Mouse (Mus musculus) limb, embryonic 15.5 days (tissue): ENCODE results near the gene Guca1a. TPM values are rescaled to one million over a fixed set of nuclear protein-coding genes. Genes with fewer than 3 reads are reported as not detected.

Experiments
- ATAC-seq: fragments of 200-750 bp; cut with Nextera tagmentation; 2 replicates; pipeline ENCODE4 v1.8.0; 2017; ENCODE audit warnings: low read depth, moderate TSS enrichment; ENCODE audit not compliant: insufficient number of reproducible peaks, low FRiP score, low TSS enrichment
- H3K27ac ChIP-seq: fragments of 300-500 bp; sonication (generic); 2 replicates; pipeline ENCODE4 v1.5.1; 2015; ENCODE audit warnings: moderate library complexity, mild to moderate bottlenecking, inconsistent platforms
- H3K27me3 ChIP-seq: fragments of 300-500 bp; sonication (generic); 2 replicates; pipeline ENCODE4 v1.6.1; 2015; ENCODE audit warnings: inconsistent platforms
- H3K36me3 ChIP-seq: fragments of 300-500 bp; sonication (generic); 2 replicates; pipeline ENCODE4 v1.6.1; 2015; ENCODE audit warnings: inconsistent platforms
- H3K4me1 ChIP-seq: fragments of 300-500 bp; sonication (generic); 2 replicates; pipeline ENCODE4 v1.6.1; 2015; ENCODE audit warnings: inconsistent platforms
- H3K4me2 ChIP-seq: fragments of 300-500 bp; sonication (generic); 2 replicates; pipeline ENCODE4 v1.6.1; 2015; ENCODE audit warnings: mild to moderate bottlenecking, inconsistent platforms
- H3K4me3 ChIP-seq: fragments of 300-500 bp; sonication (generic); 2 replicates; pipeline ENCODE4 v1.5.1; 2015; ENCODE audit warnings: mild to moderate bottlenecking, inconsistent platforms
- H3K9ac ChIP-seq: fragments of 300-500 bp; sonication (generic); 2 replicates; pipeline ENCODE4 v1.6.1; 2015; ENCODE audit warnings: inconsistent platforms
- H3K9me3 ChIP-seq: fragments of 300-500 bp; sonication (generic); 2 replicates; pipeline ENCODE4 v1.6.1; 2016; ENCODE audit warnings: inconsistent platforms
- WGBS: fragments of 180-500 bp; shearing (Covaris S2); methylation state at CpG from one replicate; pipeline ENCODE4 v1.1.7; 2015; 5-methylcytosine and 5-hydroxymethylcytosine counted together
- polyA plus RNA-seq: library from polyadenylated mRNA; unstranded; fragments of >200 nt; fragmentation: Nextera tagmentation; extraction: Ambion mirVana; gene quantifications from 2 replicates; pipeline ENCODE4 v1.2.1, GENCODE M21; 2015

Guca1a gene
- polyA plus RNA-seq, 1 experiment from 2014 or later: 6.2 TPM

GRCm38 (mm10) chr17:47373991-47374390 is 26.4 kb downstream of the Guca1a start:
- WGBS: 50% methylated on average over 6 of the region's 6 CpGs
- Histone ChIP-seq H3K36me3 (peaks cover 68% of the 10 kb centered on the region), H3K4me3 (no peak overlapping the region), H3K9me3 (no peaks in the 10 kb centered on the region), H3K9ac (no peak overlapping the region), H3K27me3 (no peaks in the 10 kb centered on the region), H3K27ac (no peak overlapping the region), H3K4me2 (no peak overlapping the region), H3K4me1 (peaks cover 21% of the 10 kb centered on the region; the same call in 1 of the 2 replicates)
- ATAC-seq: no peak

GRCm38 (mm10) chr17:47371451-47371850 is 28.9 kb downstream of the Guca1a start:
- Histone ChIP-seq H3K27ac (no peak overlapping the region), H3K27me3 (0 out of 2 replicates have a peak, but pooled peaks cover 6% of the 10 kb centered on the region), H3K4me2 (no peak overlapping the region), H3K4me1 (peaks cover 21% of the 10 kb centered on the region; the same call in 1 of the 2 replicates), H3K4me3 (no peak overlapping the region), H3K36me3 (peaks cover 44% of the 10 kb centered on the region), H3K9ac (no peak overlapping the region), H3K9me3 (no peaks in the 10 kb centered on the region)
- 9% methylated on average over 4 of the region's 4 CpGs for WGBS
- no peak for ATAC-seq

- Histone ChIP-seq H3K4me1 (peaks cover 21% of the 10 kb centered on the region; the same call in 1 of the 2 replicates), H3K4me2 (peak overlapping the region; percentile 79), H3K4me3 (peak overlapping the region; percentile 83), H3K9ac (peak overlapping the region; percentile 58), H3K27ac (peak overlapping the region; percentile 65), H3K27me3 (0 out of 2 replicates have a peak, but pooled peaks cover 6% of the 10 kb centered on the region), H3K36me3 (peaks cover 20% of the 10 kb centered on the region), H3K9me3 (no peaks in the 10 kb centered on the region)
- under 1% methylated on average over 20 of the region's 20 CpGs for WGBS
- ATAC-seq: peak; percentile 36; the same call in 1 of the 2 replicates
These were observed 31.3 kb downstream of the Guca1a start for GRCm38 (mm10) chr17:47369087-47369443.

- H3K9me3 ChIP-seq: no peaks in the 10 kb centered on the region
- peak within 1 kb of the TSS; percentile 83 for H3K4me3 ChIP-seq
- peaks cover 21% of the 10 kb centered on the region; the same call in 1 of the 2 replicates for H3K4me1 ChIP-seq
- WGBS: 5% methylated on average over 35 of the region's 35 CpGs
- H3K36me3 ChIP-seq: peaks cover 15% of the 10 kb centered on the region
- peak within 1 kb of the TSS; percentile 65 for H3K27ac ChIP-seq
- ATAC-seq: peak; percentile 83
- H3K9ac ChIP-seq: peak within 1 kb of the TSS; percentile 58
- peak within 1 kb of the TSS; percentile 79 for H3K4me2 ChIP-seq
- 0 out of 2 replicates have a peak, but pooled peaks cover 6% of the 10 kb centered on the region for H3K27me3 ChIP-seq
These were observed 31.8 kb downstream of the Guca1a start, which contains the start of gene Mrps10 for GRCm38 (mm10) chr17:47368401-47369086. Gene Mrps10, plus strand, starts transcription at chr17:47368887.

- 70% methylated on average over 11 of the region's 11 CpGs for WGBS
- H3K27ac ChIP-seq: no peak overlapping the region
- no peak overlapping the region for H3K4me2 ChIP-seq
- H3K9me3 ChIP-seq: no peaks in the 10 kb centered on the region
- H3K9ac ChIP-seq: no peak overlapping the region
- H3K4me3 ChIP-seq: no peak overlapping the region
- H3K4me1 ChIP-seq: no peaks in the 10 kb centered on the region
- no peak for ATAC-seq
- H3K27me3 ChIP-seq: no peaks in the 10 kb centered on the region
- H3K36me3 ChIP-seq: peaks cover 35% of the 10 kb centered on the region
These were observed 39.0 kb downstream of the Guca1a start for GRCm38 (mm10) chr17:47361343-47361742.

GRCm38 (mm10) chr17:47359964-47360363 is 40.4 kb downstream of the Guca1a start:
- no peak overlapping the region for H3K4me3 ChIP-seq
- no peak overlapping the region for H3K4me2 ChIP-seq
- no peak overlapping the region for H3K9ac ChIP-seq
- H3K36me3 ChIP-seq: peaks cover 49% of the 10 kb centered on the region
- H3K27ac ChIP-seq: no peak overlapping the region
- H3K4me1 ChIP-seq: no peaks in the 10 kb centered on the region
- no peak for ATAC-seq
- WGBS: 47% methylated on average over 6 of the region's 6 CpGs
- no peaks in the 10 kb centered on the region for H3K9me3 ChIP-seq
- H3K27me3 ChIP-seq: no peaks in the 10 kb centered on the region

- 91% methylated on average over 3 of the region's 3 CpGs for WGBS
- H3K27ac ChIP-seq: no peak overlapping the region
- H3K36me3 ChIP-seq: peaks cover 92% of the 10 kb centered on the region
- H3K9me3 ChIP-seq: peaks cover 19% of the 10 kb centered on the region
- H3K4me2 ChIP-seq: no peak overlapping the region
- H3K4me3 ChIP-seq: no peak overlapping the region
- no peaks in the 10 kb centered on the region for H3K27me3 ChIP-seq
- no peak overlapping the region for H3K9ac ChIP-seq
- no peak for ATAC-seq
- H3K4me1 ChIP-seq: no peaks in the 10 kb centered on the region
These were observed 50.6 kb downstream of the Guca1a start for GRCm38 (mm10) chr17:47349721-47350319.

Other genes starting within 250 kb of the Guca1a start
- gene Mrps10, start 31.7 kb downstream of the Guca1a start, polyA plus RNA-seq: 67.3 and 76.2 TPM in 2 replicates
- 0.41 and 0.69 TPM in 2 replicates for gene Guca1b, start 15.2 kb downstream of the Guca1a start, polyA plus RNA-seq
- 3.9 and 5.1 TPM in 2 replicates for gene AI661453, start 36.0 kb upstream of the Guca1a start, polyA plus RNA-seq
- gene 1700001C19Rik, start 36.8 kb upstream of the Guca1a start, polyA plus RNA-seq: 0.17 and 0.19 TPM in 2 replicates
- gene Taf8, start 101.7 kb upstream of the Guca1a start, polyA plus RNA-seq: 28.2 and 28.9 TPM in 2 replicates
- gene Ccnd3, start 104.5 kb upstream of the Guca1a start, polyA plus RNA-seq: 499 and 569 TPM in 2 replicates
- gene Bysl, start 210.9 kb upstream of the Guca1a start, polyA plus RNA-seq: 24.1 and 26.3 TPM in 2 replicates
- 48.9 and 53.2 TPM in 2 replicates for gene Med20, start 211.0 kb upstream of the Guca1a start, polyA plus RNA-seq
- gene Gm20517, start 211.0 kb upstream of the Guca1a start, polyA plus RNA-seq: 0.99 and 2.4 TPM in 2 replicates
- 3.0 and 4.0 TPM in 2 replicates for gene Usp49, start 230.1 kb upstream of the Guca1a start, polyA plus RNA-seq